Mouse (Mus musculus) small intestine, adult 2 months (tissue): ENCODE measurements around the gene Olfr218. TPM values are rescaled to one million over a fixed set of nuclear protein-coding genes. Genes with fewer than 3 reads are reported as not detected.

Experiments used
- H3K27ac ChIP-seq: fragments of 200-500 bp; 2 replicates; pipeline ENCODE4 v1.5.1; 2012; ENCODE audit warnings: low read depth, low read length, control low read depth, inconsistent platforms; ENCODE audit not compliant: insufficient read depth
- H3K27me3 ChIP-seq: fragments of 200-500 bp; 2 replicates; pipeline ENCODE4 v1.6.1; 2012; ENCODE audit warnings: mild to moderate bottlenecking, moderate library complexity, low read length, inconsistent platforms; ENCODE audit not compliant: control insufficient read depth, insufficient read depth
- H3K36me3 ChIP-seq: fragments of 200-500 bp; 2 replicates; pipeline ENCODE4 v1.6.1; 2012; ENCODE audit warnings: mild to moderate bottlenecking, low read length, control low read depth, inconsistent platforms; ENCODE audit not compliant: control insufficient read depth, insufficient read depth
- H3K4me1 ChIP-seq: fragments of 200-500 bp; 2 replicates; pipeline ENCODE4 v1.6.1; 2012; ENCODE audit warnings: low read length, inconsistent platforms, mixed read lengths; ENCODE audit not compliant: control insufficient read depth, insufficient read depth, insufficient read length
- H3K4me3 ChIP-seq: fragments of 200-500 bp; 2 replicates; pipeline ENCODE4 v1.5.1; 2012; ENCODE audit warnings: low read depth, mild to moderate bottlenecking, control low read depth, inconsistent platforms, low read length, moderate library complexity
- CTCF ChIP-seq: fragments of 200-500 bp; IDR thresholded peaks from 2 replicates; pipeline ENCODE4 v1.5.1; 2012; ENCODE audit warnings: low read depth, mild to moderate bottlenecking, control low read depth, inconsistent platforms, low read length, moderate library complexity, mixed read lengths; ENCODE audit not compliant: insufficient replicate concordance, insufficient read length; ENCODE audit errors: extremely low read depth
- POLR2A ChIP-seq: fragments of 200-500 bp; IDR thresholded peaks from 2 replicates; pipeline ENCODE4 v1.6.1; 2012; ENCODE audit warnings: low read depth, mild to moderate bottlenecking, control low read depth, inconsistent platforms, low read length, moderate library complexity
- WGBS: fragments of 180-500 bp; shearing (Covaris S2); methylation state at CpG from one replicate; pipeline ENCODE4 v1.1.7; 2018; 5-methylcytosine and 5-hydroxymethylcytosine counted together
- polyA plus RNA-seq: library from polyadenylated mRNA; depleted of rRNA; stranded (reverse); fragments of >200 nt; gene quantifications from 2 replicates; pipeline ENCODE4 v1.2.3, GENCODE M21; 2012; rRNA removed

The Olfr218 gene
- polyA plus RNA-seq, result not detected in 2 replicates

- Histone ChIP-seq H3K27ac (no peak within 1 kb of the TSS), H3K27me3 (no peaks in the 10 kb centered on the region), H3K4me1 (no peaks in the 10 kb centered on the region), H3K4me3 (no peak within 1 kb of the TSS), H3K36me3 (no peaks in the 10 kb centered on the region)
- WGBS, result 82% methylated on average over 5 of the region's 5 CpGs
- no peak for TF ChIP-seq CTCF
- no peak for TF ChIP-seq POLR2A
These were observed at the start of gene Olfr218 for GRCm38 (mm10) chr1:173197508-173197907. Olfr218 (plus strand) TSS chr1:173197808.

- Histone ChIP-seq H3K4me3 (no peak overlapping the region), H3K36me3 (no peaks in the 10 kb centered on the region), H3K4me1 (no peaks in the 10 kb centered on the region), H3K27me3 (no peaks in the 10 kb centered on the region), H3K27ac (no peak overlapping the region)
- TF ChIP-seq CTCF (no peak), POLR2A (no peak)
These were observed 23.3 kb upstream of the Olfr218 start for GRCm38 (mm10) chr1:173174154-173174842.

GRCm38 (mm10) chr1:173190540-173190939 lies 7.1 kb upstream of the Olfr218 start, which contains the start of gene Olfr1406:
Olfr1406 (minus strand) TSS chr1:173190640.
- 49% methylated on average over 3 of the region's 3 CpGs for WGBS
- Histone ChIP-seq H3K36me3 (no peaks in the 10 kb centered on the region), H3K27me3 (no peaks in the 10 kb centered on the region), H3K4me3 (no peak within 1 kb of the TSS), H3K27ac (no peak within 1 kb of the TSS), H3K4me1 (no peaks in the 10 kb centered on the region)
- TF ChIP-seq CTCF (no peak), POLR2A (no peak)

GRCm38 (mm10) chr1:173192059-173192458 lies 5.5 kb upstream of the Olfr218 start:
- TF ChIP-seq CTCF (no peak), POLR2A (no peak)
- no peaks in the 10 kb centered on the region for H3K36me3 ChIP-seq
- H3K27me3 ChIP-seq, result no peaks in the 10 kb centered on the region
- 57% methylated on average over 3 of the region's 3 CpGs for WGBS
- no peaks in the 10 kb centered on the region for H3K4me1 ChIP-seq
- H3K27ac ChIP-seq, result no peak overlapping the region
- no peak overlapping the region for H3K4me3 ChIP-seq

GRCm38 (mm10) chr1:173196359-173196758 lies 1.2 kb upstream of the Olfr218 start:
- H3K27ac ChIP-seq, result no peak overlapping the region
- no peaks in the 10 kb centered on the region for H3K4me1 ChIP-seq
- WGBS, result 73% methylated on average over 2 of the region's 2 CpGs
- no peaks in the 10 kb centered on the region for H3K27me3 ChIP-seq
- H3K36me3 ChIP-seq, result no peaks in the 10 kb centered on the region
- no peak overlapping the region for H3K4me3 ChIP-seq
- TF ChIP-seq CTCF (no peak), POLR2A (no peak)

- Histone ChIP-seq H3K36me3 (no peaks in the 10 kb centered on the region), H3K4me3 (no peak within 1 kb of the TSS), H3K4me1 (no peaks in the 10 kb centered on the region), H3K27ac (no peak within 1 kb of the TSS), H3K27me3 (no peaks in the 10 kb centered on the region)
- 74% methylated on average over 5 of the region's 5 CpGs for WGBS
- TF ChIP-seq CTCF, result no peak
- no peak for TF ChIP-seq POLR2A
These were observed 14.5 kb downstream of the Olfr218 start, which contains the start of gene Olfr1404 for GRCm38 (mm10) chr1:173212092-173212491. Olfr1404 (plus strand) TSS chr1:173212392.

- Histone ChIP-seq H3K27ac (no peak overlapping the region), H3K27me3 (no peaks in the 10 kb centered on the region), H3K4me3 (no peak overlapping the region), H3K36me3 (no peaks in the 10 kb centered on the region), H3K4me1 (no peaks in the 10 kb centered on the region)
- 81% methylated on average over 3 of the region's 3 CpGs for WGBS
- TF ChIP-seq POLR2A (no peak), CTCF (no peak)
These were observed 18.9 kb downstream of the Olfr218 start for GRCm38 (mm10) chr1:173216481-173216880.
